Comparison of ENCODE assay signal across 9 mouse cellular contexts in the genomic region with DNA sequence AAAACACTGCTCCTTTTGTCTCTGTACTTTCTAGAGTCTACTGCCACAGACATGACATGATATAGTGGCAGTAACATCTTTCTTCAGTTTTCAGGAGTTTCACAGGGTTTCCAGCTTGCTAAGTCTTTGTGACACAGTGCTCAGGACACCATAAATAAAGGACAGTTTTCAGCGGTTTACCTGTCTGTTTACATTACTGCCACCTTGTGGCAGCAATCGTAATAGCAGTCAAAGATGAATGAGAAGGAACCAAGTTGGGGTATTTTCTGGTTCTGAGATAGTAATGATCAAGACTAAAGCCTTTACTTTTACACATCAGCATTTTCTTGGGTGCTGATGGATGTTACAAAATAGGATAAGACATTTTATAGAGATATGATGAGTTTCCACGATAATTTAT.
DNase-seq lines count a peak whose midpoint lies in the region; ATAC-seq and TF ChIP-seq lines count a peak whose summit lies in the region.
"Had no signal": no experiment of that assay in that cellular context is flagged by ENCODE, and none has a peak within 500 bp of the region (broad histone marks: within the 10 kb centered on the region; RNA-seq: fewer than 3 reads in every experiment).

No protein-coding gene starts in this region.

- H3K4me2 ChIP-seq in hindbrain, embryonic 14.5 days (replicated peaks) = no peak overlapping the region
- no peak overlapping the region for H3K4me2 ChIP-seq in hindbrain, embryonic 16.5 days (ENCODE audit: low read length)
- H3K4me2 ChIP-seq in midbrain, postnatal 0 days (ENCODE audit: low read depth, low read length, poor library complexity, severe bottlenecking) = no peak overlapping the region
- no peak overlapping the region for H3K4me2 ChIP-seq in intestine, embryonic 15.5 days (replicated peaks)
- H3K4me2 ChIP-seq: embryonic facial prominence, embryonic 12.5 days had no signal

- WGBS in hindbrain, embryonic 14.5 days = 5% methylated on average over 3 of the region's 3 CpGs
- WGBS in hindbrain, embryonic 16.5 days = 6% methylated on average over 3 of the region's 3 CpGs
- WGBS in midbrain, postnatal 0 days = 11% methylated on average over 3 of the region's 3 CpGs
- 6% methylated on average over 3 of the region's 3 CpGs for WGBS in intestine, embryonic 15.5 days

- H3K27me3 ChIP-seq in hindbrain, embryonic 14.5 days (ENCODE audit: control insufficient read depth, insufficient read depth, low read length) = no peaks in the 10 kb centered on the region
- H3K27me3 ChIP-seq in hindbrain, embryonic 16.5 days (replicated peaks; ENCODE audit: control insufficient read depth, insufficient read depth, low read length) = no peaks in the 10 kb centered on the region
- no peaks in the 10 kb centered on the region for H3K27me3 ChIP-seq in midbrain, postnatal 0 days (ENCODE audit: insufficient read depth, low read length)
- H3K27me3 ChIP-seq in intestine, embryonic 15.5 days (replicated peaks) = no peaks in the 10 kb centered on the region
- H3K27me3 ChIP-seq: embryonic facial prominence, embryonic 12.5 days had no signal

- DNase-seq in hindbrain, embryonic 14.5 days (ENCODE audit: low spot score) = peak; percentile 74
- DNase-seq in CD4-positive, CD25-positive, alpha-beta regulatory T cell, adult 2 months (ENCODE audit: low read depth, low spot score) = peak; percentile 58
- peak; percentile 0 for DNase-seq in T-cell, adult 2 months (ENCODE audit: low spot score)
- DNase-seq in embryo, embryonic 10.5 days (ENCODE audit: low spot score) = peak; percentile 69
- peak; percentile 2 to 17 for DNase-seq in layer of hippocampus, adult 2 months (ENCODE audit: low spot score in 2 of 2)
- peak; percentile 51 for DNase-seq in midbrain, postnatal 0 days (ENCODE audit: low spot score)

- H3K9me3 ChIP-seq in hindbrain, embryonic 14.5 days (ENCODE audit: control insufficient read depth, low read length) = no peaks in the 10 kb centered on the region
- H3K9me3 ChIP-seq in hindbrain, embryonic 16.5 days (ENCODE audit: control insufficient read depth, low read length) = no peaks in the 10 kb centered on the region
- H3K9me3 ChIP-seq in midbrain, postnatal 0 days (ENCODE audit: low read length) = no peaks in the 10 kb centered on the region
- no peaks in the 10 kb centered on the region for H3K9me3 ChIP-seq in intestine, embryonic 15.5 days
- H3K9me3 ChIP-seq: embryonic facial prominence, embryonic 12.5 days had no signal

- H3K36me3 ChIP-seq in hindbrain, embryonic 14.5 days (replicated peaks; ENCODE audit: control insufficient read depth, insufficient read depth) = no peaks in the 10 kb centered on the region
- no peaks in the 10 kb centered on the region for H3K36me3 ChIP-seq in hindbrain, embryonic 16.5 days (ENCODE audit: control insufficient read depth, insufficient read depth, low read length)
- no peaks in the 10 kb centered on the region for H3K36me3 ChIP-seq in midbrain, postnatal 0 days (ENCODE audit: insufficient read depth, low read length)
- H3K36me3 ChIP-seq in intestine, embryonic 15.5 days = no peaks in the 10 kb centered on the region
- H3K36me3 ChIP-seq: embryonic facial prominence, embryonic 12.5 days had no signal

- ATAC-seq in hindbrain, embryonic 14.5 days (ENCODE audit: low FRiP score) = no peak
- ATAC-seq in hindbrain, embryonic 16.5 days = no peak
- no peak for ATAC-seq in midbrain, postnatal 0 days (ENCODE audit: low FRiP score)
- ATAC-seq in intestine, embryonic 15.5 days = no peak

- peak; percentile 81 for TF ChIP-seq CTCF in layer of hippocampus, adult 2 months (conservative IDR thresholded peaks at IDR 0.05)
- TF ChIP-seq CTCF in midbrain, postnatal 0 days (IDR thresholded peaks at IDR 0.05) = peak; percentile 79

- H3K27ac ChIP-seq in hindbrain, embryonic 14.5 days = no peak overlapping the region
- H3K27ac ChIP-seq in hindbrain, embryonic 16.5 days (ENCODE audit: low read depth, low read length) = no peak overlapping the region
- no peak overlapping the region for H3K27ac ChIP-seq in layer of hippocampus, adult 2 months
- H3K27ac ChIP-seq in midbrain, postnatal 0 days (ENCODE audit: low read depth, low read length) = no peak overlapping the region
- H3K27ac ChIP-seq in intestine, embryonic 15.5 days = no peak overlapping the region
- H3K27ac ChIP-seq: embryonic facial prominence, embryonic 12.5 days had no signal

- no peak overlapping the region for H3K9ac ChIP-seq in hindbrain, embryonic 14.5 days
- no peak overlapping the region for H3K9ac ChIP-seq in hindbrain, embryonic 16.5 days (ENCODE audit: low read depth, low read length)
- H3K9ac ChIP-seq in midbrain, postnatal 0 days (replicated peaks; ENCODE audit: low read length, poor library complexity, severe bottlenecking) = no peak overlapping the region
- no peak overlapping the region for H3K9ac ChIP-seq in intestine, embryonic 15.5 days
- H3K9ac ChIP-seq: embryonic facial prominence, embryonic 12.5 days had no signal

- no peak overlapping the region for H3K4me3 ChIP-seq in hindbrain, embryonic 14.5 days (replicated peaks; ENCODE audit: low read length)
- no peak overlapping the region for H3K4me3 ChIP-seq in hindbrain, embryonic 16.5 days (ENCODE audit: low read length)
- no peak overlapping the region for H3K4me3 ChIP-seq in layer of hippocampus, adult 2 months
- no peak overlapping the region for H3K4me3 ChIP-seq in midbrain, postnatal 0 days (ENCODE audit: low read depth, low read length)
- no peak overlapping the region for H3K4me3 ChIP-seq in intestine, embryonic 15.5 days (replicated peaks)
- H3K4me3 ChIP-seq: embryonic facial prominence, embryonic 12.5 days had no signal

- H3K4me1 ChIP-seq in hindbrain, embryonic 14.5 days (replicated peaks; ENCODE audit: control insufficient read depth, insufficient read depth, low read length) = no peaks in the 10 kb centered on the region
- no peaks in the 10 kb centered on the region for H3K4me1 ChIP-seq in hindbrain, embryonic 16.5 days (ENCODE audit: control insufficient read depth, insufficient read depth, low read depth, low read length)
- no peaks in the 10 kb centered on the region for H3K4me1 ChIP-seq in midbrain, postnatal 0 days (ENCODE audit: insufficient read depth, low read length)
- no peaks in the 10 kb centered on the region for H3K4me1 ChIP-seq in intestine, embryonic 15.5 days (replicated peaks)
- H3K4me1 ChIP-seq: embryonic facial prominence, embryonic 12.5 days had no signal

Comparison
In these comparisons a context has a peak if more than half of its experiments do, and no peak if none do; other contexts are left out.
1. DNase-seq: peak in every context shown above with its lines; median percentile 74 in hindbrain, embryonic 14.5 days; 69 in embryo, embryonic 10.5 days; 58 in CD4-positive, CD25-positive, alpha-beta regulatory T cell, adult 2 months; 51 in midbrain, postnatal 0 days; 10 in layer of hippocampus, adult 2 months; 0 in T-cell, adult 2 months.